Mouse (Mus musculus) right cerebral cortex, postnatal 4 days (tissue): ENCODE measurements around the gene Klhl3.
A peak's percentile ranks its signal among the peaks of the same experiment; 100 is the strongest.

ENCODE experiments used
- DNase-seq: peaks from one replicate; pipeline ENCODE4 v3.0.0-alpha.2; 2022

The Klhl3 gene

DNA sequence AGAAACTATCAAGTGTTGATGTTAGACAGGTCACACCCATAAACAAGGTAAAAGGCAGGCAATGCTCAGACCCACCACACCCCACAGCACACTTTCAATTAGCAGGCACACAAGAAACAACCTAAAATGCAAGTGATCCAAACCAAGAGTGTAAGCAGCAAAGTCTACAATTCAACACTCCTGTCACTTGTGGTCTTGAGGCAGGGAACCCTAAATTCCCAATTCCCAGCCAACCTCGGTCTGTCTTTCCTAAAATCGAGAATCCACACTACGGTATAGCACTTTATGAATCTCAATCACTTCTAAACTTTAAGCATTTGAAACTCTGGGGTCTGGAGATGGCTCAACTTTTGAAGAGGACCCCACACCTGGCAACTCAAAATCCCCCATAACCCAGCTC is 10.9 kb upstream of the Klhl3 start:
- no peak for DNase-seq

DNA sequence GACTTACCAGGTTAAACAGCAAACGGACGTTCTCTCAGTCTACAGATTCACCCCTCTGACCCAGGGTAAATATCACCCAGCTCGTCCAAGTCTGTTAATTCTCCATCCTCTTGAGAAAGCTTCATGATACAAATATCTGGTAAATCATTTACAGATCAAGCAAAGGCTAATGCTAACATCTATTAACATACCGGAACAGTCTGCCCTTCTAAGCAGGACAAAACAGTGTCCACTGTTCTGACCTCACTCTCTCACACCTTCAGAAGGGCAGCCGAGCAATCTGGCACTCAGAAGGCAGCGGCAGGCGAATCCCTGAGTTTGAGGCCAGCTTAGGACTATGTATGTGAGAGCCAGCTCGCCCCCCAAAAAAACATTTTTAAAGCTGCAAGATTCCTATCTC is 10.0 kb upstream of the Klhl3 start:
- DNase-seq: no peak

DNA sequence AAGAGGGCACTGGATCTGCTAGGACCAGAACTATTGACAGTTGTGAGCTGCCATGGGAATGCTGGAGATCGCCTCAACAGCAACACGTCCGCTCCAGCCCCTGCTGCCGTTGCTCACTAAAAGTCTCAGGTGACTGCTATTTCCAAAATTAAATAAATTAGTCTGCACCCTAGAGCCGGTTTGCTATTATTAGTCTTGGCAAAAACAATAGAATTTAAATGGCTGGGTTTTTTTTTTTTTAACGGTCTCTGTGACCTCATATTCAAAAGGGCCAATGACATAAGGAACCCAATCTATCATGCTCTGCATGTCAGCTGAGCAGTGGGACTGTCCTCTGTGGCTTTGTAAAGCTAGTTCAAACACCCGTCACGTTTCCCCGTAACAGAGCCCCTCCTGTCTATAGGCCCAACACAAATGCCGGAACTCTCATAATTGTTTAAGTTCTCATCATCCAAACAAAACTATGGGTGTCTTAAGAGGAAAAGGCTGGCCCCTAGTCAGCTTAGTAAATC is 9.4 kb upstream of the Klhl3 start:
- DNase-seq: no peak

DNA sequence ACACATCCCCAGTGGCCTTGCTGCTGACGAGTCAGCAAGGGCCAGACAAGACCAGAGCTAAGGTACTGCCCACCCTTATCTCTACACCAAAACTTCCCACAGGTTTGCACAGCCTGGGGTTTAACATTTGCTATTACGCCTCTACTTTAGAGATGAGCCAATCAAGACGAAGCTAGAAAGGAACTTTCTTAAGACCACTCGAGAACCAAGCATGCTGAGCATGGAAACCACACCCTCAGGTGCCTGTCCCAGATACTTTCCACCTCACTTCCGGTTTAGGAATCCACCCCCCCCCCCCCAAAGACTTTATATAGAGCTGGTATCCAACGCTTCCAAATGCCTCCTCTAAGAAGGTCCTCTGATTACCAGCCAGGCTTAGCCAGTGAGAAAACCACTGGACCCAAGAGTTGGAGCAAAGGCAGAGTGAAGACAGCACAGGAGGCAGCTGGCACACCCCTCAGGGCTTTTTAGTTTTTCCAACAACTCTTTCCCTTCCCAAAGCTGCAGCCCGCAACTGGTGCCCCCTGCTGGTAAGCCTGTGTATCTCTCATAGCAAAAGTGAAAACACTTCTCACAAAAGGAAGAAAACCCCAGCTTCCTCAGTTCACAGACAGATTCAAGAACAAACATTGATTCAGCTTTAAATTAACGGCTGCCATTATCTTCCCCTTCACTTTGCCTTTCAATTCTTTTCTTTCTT is 4.1 kb upstream of the Klhl3 start:
- DNase-seq: peak; percentile 67

- no peak for DNase-seq
Observed at GRCm38 (mm10) chr13:58116801-58117200, 3.4 kb upstream of the Klhl3 start.

GRCm38 (mm10) chr13:58115227-58115626 is 1.8 kb upstream of the Klhl3 start:
- DNase-seq: no peak

DNA sequence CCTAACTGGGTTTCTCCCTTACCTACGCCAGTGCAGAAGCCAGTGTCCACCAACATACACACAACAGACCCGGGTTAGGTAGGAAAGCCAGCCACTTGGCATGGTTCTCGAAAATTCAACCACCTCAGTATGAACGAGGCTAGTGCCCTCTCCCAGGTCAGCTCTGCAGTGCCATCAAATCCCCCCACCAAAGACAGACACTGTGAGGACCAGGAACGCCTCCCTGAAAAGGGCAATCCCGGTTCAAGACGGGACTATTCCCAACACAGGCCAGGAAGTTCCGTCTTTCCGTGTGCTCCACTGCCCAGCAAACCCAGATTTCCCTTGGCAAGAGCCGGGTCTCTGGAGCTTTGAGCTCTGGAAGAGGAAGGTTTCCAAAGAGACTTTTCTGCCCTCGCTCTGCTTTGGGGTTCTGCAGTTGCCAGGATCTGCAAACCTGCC is 771 bp downstream of the Klhl3 start:
- peak; percentile 19 for DNase-seq

GRCm38 (mm10) chr13:58112191-58112590 is 1.2 kb downstream of the Klhl3 start:
- DNase-seq: no peak

DNA sequence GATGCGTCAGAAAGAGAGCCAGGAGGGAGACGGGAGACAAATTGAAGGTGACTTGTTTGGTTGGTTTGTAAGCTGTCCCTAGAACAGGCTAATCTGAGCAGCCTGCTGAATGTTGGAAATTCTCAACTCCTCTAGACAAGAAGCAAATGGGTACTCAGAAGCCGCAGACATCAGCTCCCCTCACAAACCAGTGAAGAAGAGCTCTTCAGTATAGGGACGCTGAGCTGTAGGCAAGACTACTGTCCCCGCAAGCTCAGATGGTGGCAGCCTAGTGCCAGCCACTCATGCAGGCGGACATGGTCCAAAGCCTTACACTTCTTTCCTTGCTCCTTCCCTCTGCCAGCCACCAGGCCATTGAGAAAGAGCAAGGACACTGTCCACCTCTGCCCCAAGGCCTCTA is 2.1 kb downstream of the Klhl3 start:
- no peak for DNase-seq

- peak; percentile 56 for DNase-seq
Observed at GRCm38 (mm10) chr13:58090643-58091042, 22.7 kb downstream of the Klhl3 start.

DNA sequence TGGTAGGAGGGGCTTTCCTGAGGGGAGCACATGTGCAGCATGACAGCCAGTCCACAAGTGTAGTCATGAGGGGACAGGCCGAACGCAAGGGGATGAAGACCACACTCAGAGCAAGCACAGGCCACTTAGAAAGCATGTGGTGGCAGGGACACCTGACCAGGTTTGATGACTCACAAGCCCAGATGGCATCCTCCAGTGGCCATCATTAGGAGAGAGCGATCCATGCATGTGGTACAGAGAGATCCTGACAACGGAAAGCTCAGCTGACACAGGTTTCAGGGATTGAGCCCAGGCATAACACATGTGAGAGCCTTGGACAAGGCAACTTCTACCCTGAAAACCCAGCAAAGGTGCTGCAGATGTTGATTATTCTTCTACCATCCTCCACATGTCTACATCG is 29.0 kb downstream of the Klhl3 start:
- DNase-seq: no peak

GRCm38 (mm10) chr13:58083521-58083920 is 29.9 kb downstream of the Klhl3 start:
- no peak for DNase-seq

DNA sequence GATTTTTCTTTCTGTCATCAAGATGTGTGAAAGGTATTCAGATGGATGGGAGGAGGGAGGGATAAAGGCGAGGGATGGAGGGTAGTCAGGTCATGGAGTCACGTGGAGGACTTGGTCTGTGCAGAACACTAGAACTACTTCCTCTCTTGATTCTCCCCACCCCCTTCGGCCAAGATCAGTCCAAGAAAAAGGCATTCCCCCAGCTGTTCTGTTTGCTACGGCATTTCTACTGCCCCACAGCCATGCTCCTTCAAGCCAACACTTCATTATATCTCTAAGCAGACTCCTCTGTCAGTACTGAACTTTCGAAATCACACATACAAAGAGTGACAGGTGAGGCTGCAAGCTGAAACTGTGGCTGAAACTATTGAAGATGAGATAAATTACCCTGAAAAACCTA is 30.3 kb downstream of the Klhl3 start:
- no peak for DNase-seq

DNA sequence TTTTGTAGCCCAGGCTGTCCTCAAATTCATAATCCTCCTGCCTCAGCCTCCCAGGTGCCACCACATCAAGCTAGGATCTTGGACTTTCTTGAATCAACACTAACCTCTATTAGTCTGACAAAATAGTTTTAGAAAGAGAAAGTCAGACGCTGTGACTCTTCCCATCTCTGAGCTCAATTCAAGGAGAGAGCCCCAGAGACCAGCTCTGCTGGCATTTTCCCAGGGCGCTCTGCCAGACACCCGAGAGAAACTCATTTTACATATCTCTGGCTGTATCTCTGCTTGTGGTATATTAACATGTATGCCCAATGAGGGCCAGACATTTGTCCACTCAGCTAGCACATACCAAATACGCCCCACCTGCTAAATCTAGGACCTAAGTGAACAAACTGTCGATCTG is 35.0 kb downstream of the Klhl3 start:
- DNase-seq: no peak

DNA sequence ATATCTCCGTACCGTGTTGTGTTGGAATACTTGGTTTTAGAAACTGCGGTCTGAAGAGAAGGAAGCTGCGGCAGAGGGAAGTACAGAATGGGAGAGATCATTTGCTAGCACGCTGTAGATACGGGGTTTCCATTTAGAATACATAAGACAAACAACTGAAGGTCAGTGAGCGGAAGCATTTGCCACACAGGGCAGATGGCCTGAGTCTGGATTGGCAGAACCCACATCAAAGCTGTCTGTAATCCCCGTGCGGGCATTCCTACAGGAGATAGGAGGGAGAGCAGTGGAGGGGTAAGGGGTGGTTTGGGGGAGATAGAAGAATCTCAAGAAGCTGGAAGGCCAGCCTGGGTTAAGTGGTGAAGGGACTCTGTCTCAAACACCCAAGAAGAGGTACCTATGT is 38.5 kb downstream of the Klhl3 start:
- DNase-seq: no peak

- DNase-seq: no peak
Observed at GRCm38 (mm10) chr13:58074466-58074865, 38.9 kb downstream of the Klhl3 start.

DNA sequence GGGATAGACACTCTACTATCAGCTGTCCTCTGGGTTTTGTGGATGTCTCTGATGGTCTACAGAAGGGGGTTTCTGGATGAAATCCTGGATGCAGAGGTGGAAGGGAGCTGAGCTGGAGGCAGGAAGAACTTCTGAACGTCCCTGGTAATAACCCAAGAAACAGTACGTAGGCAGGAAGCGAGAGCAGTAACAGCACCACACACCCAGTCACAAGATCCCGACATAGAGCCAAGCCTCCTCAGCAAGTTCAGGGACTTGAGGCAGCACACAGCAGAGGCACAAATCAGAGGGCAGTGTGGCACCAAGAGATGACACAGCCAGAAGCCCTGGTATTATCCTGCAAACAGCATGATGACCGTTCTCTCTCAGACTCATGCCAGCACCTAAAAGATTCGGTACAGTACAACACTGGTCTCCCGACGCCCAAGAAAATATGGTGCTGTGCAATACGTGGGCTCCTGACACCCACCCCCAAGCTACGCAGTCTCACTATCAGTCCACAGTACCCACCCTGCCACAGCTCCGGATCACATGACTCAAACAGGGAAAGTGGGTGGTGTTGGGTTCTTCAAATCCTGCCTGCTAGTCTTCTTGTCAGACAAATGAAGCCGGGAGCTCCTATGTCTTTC is 40.0 kb downstream of the Klhl3 start:
- DNase-seq: no peak

- DNase-seq: no peak
Observed at GRCm38 (mm10) chr13:58071209-58071608, 42.2 kb downstream of the Klhl3 start.

DNA sequence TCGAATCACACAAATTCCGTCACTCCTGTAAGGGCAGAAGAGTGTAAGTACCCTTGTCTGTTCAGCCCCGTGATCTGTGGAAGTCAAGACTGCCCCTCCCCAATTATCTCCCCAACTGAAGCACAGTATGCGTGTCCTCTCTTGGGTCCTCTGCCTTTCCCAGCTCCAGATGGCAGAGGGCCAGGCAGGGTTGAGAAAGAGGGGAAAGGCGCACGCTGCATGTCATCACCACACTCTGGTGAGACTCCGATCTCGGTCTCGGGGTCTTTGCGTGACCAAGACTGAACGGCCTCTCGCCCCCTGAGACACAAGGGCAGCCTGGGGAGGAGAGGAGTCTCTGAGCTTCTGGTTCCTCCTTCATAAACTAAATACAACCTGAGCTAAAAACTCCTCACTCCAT is 42.9 kb downstream of the Klhl3 start:
- no peak for DNase-seq

GRCm38 (mm10) chr13:58068421-58069209 is 44.8 kb downstream of the Klhl3 start:
- no peak for DNase-seq

DNA sequence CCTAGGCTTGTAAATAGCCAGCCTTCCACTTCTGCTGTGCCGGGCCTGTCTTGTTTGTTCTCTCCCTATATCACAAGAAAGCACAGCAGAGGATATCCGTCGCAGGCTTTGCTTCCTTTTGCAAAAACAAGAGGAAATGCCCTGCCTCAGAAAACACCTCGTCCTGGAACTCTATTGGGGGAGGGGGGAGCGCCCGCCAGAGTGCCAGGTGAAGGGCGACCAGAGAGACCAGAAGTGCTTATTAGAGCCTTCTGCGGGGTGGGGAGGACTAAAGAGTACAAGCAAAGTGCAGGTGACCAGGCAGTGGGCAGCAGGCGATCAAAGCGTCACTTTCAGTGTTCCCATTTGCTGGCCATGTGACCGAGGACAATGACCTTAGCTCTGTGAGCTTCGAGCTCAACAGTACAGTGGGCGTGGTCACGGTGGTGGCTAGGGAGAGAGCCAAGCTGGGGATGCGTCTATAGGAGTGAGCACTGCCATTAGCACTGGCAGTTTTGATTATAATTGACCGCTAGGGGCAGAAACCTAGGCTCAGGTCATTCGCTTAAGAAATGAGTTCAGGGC is 45.8 kb downstream of the Klhl3 start:
- DNase-seq: no peak

DNA sequence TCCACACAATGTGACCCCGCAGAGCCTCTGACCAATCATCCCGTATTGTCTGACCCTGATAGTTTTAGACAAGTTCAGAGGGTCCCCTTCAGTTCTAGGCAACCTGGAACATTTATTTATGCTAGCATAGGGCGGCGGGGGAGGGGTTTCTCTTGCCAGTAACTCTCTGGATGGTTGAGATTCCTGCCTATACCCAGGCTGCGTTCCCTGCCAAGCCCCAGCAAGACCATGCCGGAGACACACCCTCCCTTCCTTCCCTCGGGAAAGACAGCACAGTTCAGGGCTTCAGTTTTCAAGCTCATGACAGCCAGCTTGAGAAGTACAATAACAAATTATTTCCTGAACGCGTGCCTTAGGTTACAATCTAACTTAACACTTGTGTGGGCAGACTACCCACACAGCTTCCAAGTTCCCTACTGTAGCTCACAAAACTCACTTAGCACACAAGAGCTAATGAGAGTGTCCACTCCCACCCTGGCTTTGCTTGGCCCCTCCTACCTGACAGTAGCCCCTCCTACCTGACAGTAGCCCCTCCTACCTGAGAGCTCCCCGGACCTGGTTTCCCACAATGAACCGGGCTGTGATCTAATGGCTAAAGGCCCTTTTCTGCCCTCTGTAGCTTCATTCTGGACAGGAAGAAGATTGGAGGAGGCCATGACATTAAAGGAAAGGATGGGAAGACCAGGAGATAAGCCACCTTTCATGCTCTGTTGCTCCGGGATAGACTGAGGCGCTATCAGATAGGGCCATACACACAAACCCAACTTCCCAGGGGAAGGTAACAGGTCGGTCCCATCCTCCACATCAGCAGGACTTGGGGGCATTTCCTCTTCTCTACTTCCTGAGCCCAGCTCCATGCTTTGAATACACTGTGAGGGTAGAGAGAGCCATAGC is 46.6 kb downstream of the Klhl3 start:
- no peak for DNase-seq
